Mouse (Mus musculus) CH12.LX (cell line): ENCODE results near the gene Wscd1. TPM values are rescaled to one million over a fixed set of nuclear protein-coding genes. Genes with fewer than 3 reads are reported as not detected.

Source experiments
- DNase-seq: peaks from one replicate; pipeline ENCODE4 v3.0.0-alpha.2; 2013; ENCODE audit errors: extremely low read depth
- H3K27ac ChIP-seq: 2 replicates; pipeline ENCODE4 v1.5.1; 2012; ENCODE audit warnings: low read depth, mild to moderate bottlenecking, control low read depth, moderate library complexity; ENCODE audit not compliant: insufficient read depth
- H3K27me3 ChIP-seq: replicated peaks from 2 replicates; pipeline ENCODE3; 2012; ENCODE audit warnings: inconsistent platforms
- H3K36me3 ChIP-seq, 2 experiments: replicated peaks in 1 of 2; 2 replicates each; pipeline versions ENCODE3 to v1.6.1; 2012; ENCODE audit warnings: inconsistent platforms in 1 of 2, low read length in 1 of 2, mild to moderate bottlenecking in 1 of 2, mixed read lengths in 1 of 2, moderate library complexity in 1 of 2; ENCODE audit not compliant: control insufficient read depth in 1 of 2, insufficient read depth in 1 of 2
- H3K4me1 ChIP-seq, 2 experiments: 2 replicates each; pipeline ENCODE4 v1.6.1; 2012; ENCODE audit warnings: inconsistent platforms in 1 of 2, moderate library complexity in 1 of 2; ENCODE audit not compliant: insufficient read depth in 2 of 2, control insufficient read depth in 1 of 2
- H3K4me2 ChIP-seq: 2 replicates; pipeline ENCODE4 v1.6.1; 2012; ENCODE audit warnings: low read depth, mild to moderate bottlenecking, control low read depth; ENCODE audit not compliant: poor library complexity, insufficient read depth, severe bottlenecking
- H3K4me3 ChIP-seq, 3 experiments: fragments of 150-350 bp in 1 of 3; sonication (generic) in 1 of 3; replicated peaks in 1 of 3; 2 replicates each; pipeline versions ENCODE3 to v1.5.1; 2011 to 2012; ENCODE audit warnings: low read depth in 2 of 3, low read length in 2 of 3, mild to moderate bottlenecking in 2 of 3, moderate library complexity in 2 of 3, control low read depth in 1 of 3, improper control_type of control experiment in 1 of 3, inconsistent platforms in 1 of 3, mixed read lengths in 1 of 3; ENCODE audit not compliant: poor library complexity in 1 of 3
- H3K79me2 ChIP-seq: replicated peaks from 2 replicates; pipeline ENCODE4 v1.6.1; 2012; ENCODE audit warnings: mild to moderate bottlenecking, moderate library complexity; ENCODE audit not compliant: control insufficient read depth, poor library complexity, insufficient read depth, severe bottlenecking; ENCODE audit errors: extremely low read depth
- H3K9ac ChIP-seq: 2 replicates; pipeline ENCODE4 v1.6.1; 2012; ENCODE audit warnings: low read depth, mild to moderate bottlenecking, control low read depth, moderate library complexity; ENCODE audit not compliant: insufficient read depth
- H3K9me3 ChIP-seq: replicated peaks from 2 replicates; pipeline ENCODE3; 2012; ENCODE audit warnings: low read length, inconsistent platforms, mixed read lengths
- CHD1 ChIP-seq: IDR thresholded peaks from 2 replicates; pipeline ENCODE4 v1.6.1; 2012; ENCODE audit warnings: low read depth, low read length, improper control_type of control experiment, inconsistent platforms
- CHD2 ChIP-seq: IDR thresholded peaks from 2 replicates; pipeline ENCODE4 v1.6.1; 2011; ENCODE audit warnings: low read length, improper control_type of control experiment
- CTCF ChIP-seq, 2 experiments: IDR thresholded peaks in 1 of 2; conservative IDR thresholded peaks in 1 of 2; 2 replicates each; pipeline ENCODE4 v1.5.1; 2011 to 2012; ENCODE audit warnings: low read depth in 2 of 2, low read length in 2 of 2, improper control_type of control experiment in 1 of 2, inconsistent platforms in 1 of 2, mild to moderate bottlenecking in 1 of 2, moderate library complexity in 1 of 2
- ELF1 ChIP-seq: IDR thresholded peaks from 2 replicates; pipeline ENCODE4 v1.6.1; 2014; ENCODE audit warnings: low read depth, mild to moderate bottlenecking, inconsistent platforms, low read length, improper control_type of control experiment
- EP300 ChIP-seq: IDR thresholded peaks from 2 replicates; pipeline ENCODE4 v1.6.1; 2011; ENCODE audit warnings: low read length, improper control_type of control experiment
- HCFC1 ChIP-seq: IDR thresholded peaks from 2 replicates; pipeline ENCODE4 v1.6.1; 2012; ENCODE audit warnings: low read depth, mild to moderate bottlenecking, inconsistent platforms, low read length, improper control_type of control experiment
- IRF4 ChIP-seq: IDR thresholded peaks from 2 replicates; pipeline ENCODE4 v1.6.1; 2014; ENCODE audit warnings: low read depth, mild to moderate bottlenecking, inconsistent platforms, low read length, improper control_type of control experiment
- JUND ChIP-seq: conservative IDR thresholded peaks from 2 replicates; pipeline ENCODE4 v1.6.1; 2011; ENCODE audit warnings: low read depth, low read length, improper control_type of control experiment
- KAT2A ChIP-seq: IDR thresholded peaks from 2 replicates; pipeline ENCODE4 v1.6.1; 2012; ENCODE audit warnings: low read length, improper control_type of control experiment, inconsistent platforms; ENCODE audit not compliant: insufficient replicate concordance
- MAFK ChIP-seq: IDR thresholded peaks from 2 replicates; pipeline ENCODE4 v1.6.1; 2011; ENCODE audit warnings: low read length, improper control_type of control experiment; ENCODE audit not compliant: insufficient replicate concordance
- MAX ChIP-seq: IDR thresholded peaks from 2 replicates; pipeline ENCODE4 v1.6.1; 2011; ENCODE audit warnings: low read length, improper control_type of control experiment
- MYC ChIP-seq: IDR thresholded peaks from 2 replicates; pipeline ENCODE4 v1.6.1; 2011; ENCODE audit warnings: low read depth, mild to moderate bottlenecking, improper control_type of control experiment, low read length
- NELFE ChIP-seq: IDR thresholded peaks from 2 replicates; pipeline ENCODE4 v1.6.1; 2011; ENCODE audit warnings: low read depth, low read length, improper control_type of control experiment
- NRF1 ChIP-seq: IDR thresholded peaks from 2 replicates; pipeline ENCODE4 v1.6.1; 2014; ENCODE audit warnings: low read depth, mild to moderate bottlenecking, inconsistent platforms, low read length, improper control_type of control experiment, moderate library complexity
- PAX5 ChIP-seq: IDR thresholded peaks from 2 replicates; pipeline ENCODE4 v1.6.1; 2012; ENCODE audit warnings: low read length, inconsistent platforms, mixed read lengths
- RAD21 ChIP-seq: IDR thresholded peaks from 2 replicates; pipeline ENCODE4 v1.6.1; 2011; ENCODE audit warnings: low read depth, mild to moderate bottlenecking, low read length, improper control_type of control experiment, moderate library complexity
- RCOR1 ChIP-seq: conservative IDR thresholded peaks from 2 replicates; pipeline ENCODE4 v1.6.1; 2012; ENCODE audit warnings: low read depth, mild to moderate bottlenecking, inconsistent platforms, low read length, improper control_type of control experiment
- SIN3A ChIP-seq: IDR thresholded peaks from 2 replicates; pipeline ENCODE4 v1.6.1; 2012; ENCODE audit warnings: low read length, improper control_type of control experiment, inconsistent platforms
- SMC3 ChIP-seq: IDR thresholded peaks from 2 replicates; pipeline ENCODE4 v1.6.1; 2011; ENCODE audit warnings: low read depth, low read length, improper control_type of control experiment
- TCF12 ChIP-seq: IDR thresholded peaks from 2 replicates; pipeline ENCODE4 v1.6.1; 2014; ENCODE audit warnings: low read depth, mild to moderate bottlenecking, inconsistent platforms, low read length, improper control_type of control experiment
- ZKSCAN1 ChIP-seq: IDR thresholded peaks from 2 replicates; pipeline ENCODE4 v1.6.1; 2012; ENCODE audit warnings: low read depth, inconsistent platforms, low read length, improper control_type of control experiment, borderline replicate concordance
- ZNF384 ChIP-seq: IDR thresholded peaks from 2 replicates; pipeline ENCODE4 v1.6.1; 2012; ENCODE audit warnings: low read depth, low read length, improper control_type of control experiment, inconsistent platforms
- dilution Hi-C: fragments of 300-500 bp; cut with MboI; formaldehyde crosslinking; loops from 2 replicates; pipeline ENCODE4 v1.14.3; 2020; ENCODE audit warnings: low sequenced_read_pairs; ENCODE audit not compliant: extremely low pct_unique_long_range_greater_than_20kb, extremely low pct_ligation_motif_present
- in situ Hi-C: fragments of 300-500 bp; cut with MboI; formaldehyde crosslinking; loops from 3 replicates; pipeline ENCODE4 v1.14.3; 2019; ENCODE audit warnings: low sequenced_read_pairs, low pct_ligation_motif_present, low pct_unique_long_range_greater_than_20kb, mixed read lengths
- polyA plus RNA-seq: library from polyadenylated mRNA; unstranded; fragments of >175 nt; gene quantifications from 2 replicates; pipeline ENCODE4 v1.2.1, GENCODE M21; 2012; ENCODE audit warnings: low read depth; ENCODE audit not compliant: insufficient read length
- total RNA-seq, 2 experiments: library from RNA; depleted of rRNA; stranded (reverse); fragments of 300-350 nt in 1 of 2; fragments of >200 nt in 1 of 2; gene quantifications; 2 replicates each; pipeline ENCODE4 v1.2.3; 2012 to 2014

Gene Wscd1
- total and polyA plus RNA-seq, 3 experiments: not detected

GRCm38 (mm10) chr11:71772056-71772455, 22.3 kb downstream of the Wscd1 start:
- Histone ChIP-seq H3K36me3 (no peaks in the 10 kb centered on the region), H3K4me2 (no peak overlapping the region), H3K27ac (no peak overlapping the region), H3K9ac (no peak overlapping the region), H3K4me3 (no peak overlapping the region), H3K4me1 (no peaks in the 10 kb centered on the region), H3K79me2 (no peaks in the 10 kb centered on the region), H3K9me3 (peaks cover 2% of the 10 kb centered on the region), H3K27me3 (peaks cover 95% of the 10 kb centered on the region)
- in situ Hi-C loops: no loop called here
- no peak for DNase-seq
- no peak for TF ChIP-seq CHD2
- no peak for TF ChIP-seq IRF4
- TF ChIP-seq TCF12: no peak
- TF ChIP-seq ELF1: no peak
- TF ChIP-seq CHD1: no peak
- TF ChIP-seq NELFE: no peak
- TF ChIP-seq MYC: no peak
- no peak for TF ChIP-seq RAD21
- dilution Hi-C loops: no loop called here

- Histone ChIP-seq H3K27me3 (peaks cover 93% of the 10 kb centered on the region), H3K79me2 (no peaks in the 10 kb centered on the region), H3K9ac (no peak overlapping the region), H3K27ac (no peak overlapping the region), H3K4me3 (no peak overlapping the region), H3K4me2 (no peak overlapping the region), H3K36me3 (no peaks in the 10 kb centered on the region), H3K9me3 (peaks cover 2% of the 10 kb centered on the region), H3K4me1 (no peaks in the 10 kb centered on the region)
- in situ Hi-C loops (no loop called here), dilution Hi-C loops (no loop called here)
- TF ChIP-seq SMC3: no peak
- TF ChIP-seq RCOR1: no peak
- TF ChIP-seq EP300: no peak
- TF ChIP-seq ZNF384: no peak
- no peak for DNase-seq
Observed at GRCm38 (mm10) chr11:71772802-71773201, 23.1 kb downstream of the Wscd1 start.

- Histone ChIP-seq H3K27ac (no peak overlapping the region), H3K9ac (no peak overlapping the region), H3K4me1 (no peaks in the 10 kb centered on the region), H3K9me3 (peaks cover 5% of the 10 kb centered on the region), H3K27me3 (peaks cover 91% of the 10 kb centered on the region), H3K79me2 (no peaks in the 10 kb centered on the region), H3K4me2 (no peak overlapping the region), H3K36me3 (no peaks in the 10 kb centered on the region), H3K4me3 (no peak overlapping the region)
- no peak for DNase-seq
- dilution Hi-C loops (no loop called here), in situ Hi-C loops (no loop called here)
- TF ChIP-seq SIN3A (no peak), KAT2A (no peak), MAX (no peak), PAX5 (no peak), RAD21 (no peak), CTCF (conservative IDR thresholded peaks at IDR 0.05 in 1 of 2, IDR thresholded peaks at IDR 0.05 in 1 of 2; ENCODE audit: low read depth in 2 of 2, low read length in 2 of 2) (no peak), HCFC1 (no peak), IRF4 (no peak), CHD2 (no peak), CHD1 (no peak), NRF1 (no peak), TCF12 (no peak), ZKSCAN1 (no peak), JUND (no peak), MAFK (no peak)
Observed at GRCm38 (mm10) chr11:71773986-71774767, 24.5 kb downstream of the Wscd1 start.
